Mouse (Mus musculus) liver, embryonic 13.5 days (tissue): Measurements from ENCODE around the gene Nkx6-1. TPM values are rescaled to one million over a fixed set of nuclear protein-coding genes. Genes with fewer than 3 reads are reported as not detected.

Source experiments
- ATAC-seq: fragments of 200-750 bp; cut with Nextera tagmentation; 2 replicates; pipeline ENCODE4 v1.8.0; 2017; ENCODE audit warnings: low read depth, mild to moderate bottlenecking, moderate number of reproducible peaks, moderate library complexity
- DNase-seq: peaks from one replicate; pipeline ENCODE4 v3.0.0; 2022
- H3K27ac ChIP-seq: fragments of 300-500 bp; sonication (generic); 2 replicates; pipeline ENCODE4 v1.5.1; 2015; ENCODE audit warnings: moderate library complexity, mild to moderate bottlenecking, inconsistent platforms
- H3K27me3 ChIP-seq: fragments of 300-500 bp; sonication (generic); 2 replicates; pipeline ENCODE4 v1.6.1; 2015; ENCODE audit warnings: mild to moderate bottlenecking, inconsistent platforms
- H3K36me3 ChIP-seq: fragments of 300-500 bp; sonication (generic); 2 replicates; pipeline ENCODE4 v1.6.1; 2015; ENCODE audit warnings: mild to moderate bottlenecking, inconsistent platforms
- H3K4me1 ChIP-seq: fragments of 300-500 bp; sonication (generic); replicated peaks from 2 replicates; pipeline ENCODE4 v1.6.1; 2015; ENCODE audit warnings: inconsistent platforms
- H3K4me2 ChIP-seq: fragments of 300-500 bp; sonication (generic); 2 replicates; pipeline ENCODE4 v1.6.1; 2015; ENCODE audit warnings: inconsistent platforms, mild to moderate bottlenecking, moderate library complexity
- H3K4me3 ChIP-seq: fragments of 300-500 bp; sonication (generic); replicated peaks from 2 replicates; pipeline ENCODE4 v1.5.1; 2015; ENCODE audit warnings: mild to moderate bottlenecking, inconsistent platforms
- H3K9ac ChIP-seq: fragments of 300-500 bp; sonication (generic); 2 replicates; pipeline ENCODE4 v1.6.1; 2015; ENCODE audit warnings: mild to moderate bottlenecking, inconsistent platforms
- H3K9me3 ChIP-seq: fragments of 300-500 bp; sonication (generic); replicated peaks from 2 replicates; pipeline ENCODE4 v1.6.1; 2016; ENCODE audit warnings: inconsistent platforms
- WGBS: fragments of 180-500 bp; shearing (Covaris S2); methylation state at CpG from one replicate; pipeline ENCODE4 v1.1.7; 2015; ENCODE audit not compliant: insufficient replicate concordance; 5-methylcytosine and 5-hydroxymethylcytosine counted together
- polyA plus RNA-seq: library from polyadenylated mRNA; unstranded; fragments of >200 nt; fragmentation: Nextera tagmentation; extraction: Ambion mirVana; gene quantifications from 2 replicates; pipeline ENCODE4 v1.2.1, GENCODE M21; 2015

Gene Nkx6-1
- polyA plus RNA-seq, 1 experiment from 2014 or later = 0.06 TPM

GRCm38 (mm10) chr5:101658188-101658983, 6.4 kb downstream of the Nkx6-1 start:
- H3K4me2 ChIP-seq = no peak overlapping the region
- H3K4me3 ChIP-seq = no peak overlapping the region
- H3K9me3 ChIP-seq = no peaks in the 10 kb centered on the region
- no peak overlapping the region for H3K27ac ChIP-seq
- peaks cover 100% of the 10 kb centered on the region for H3K27me3 ChIP-seq
- no peaks in the 10 kb centered on the region for H3K36me3 ChIP-seq
- H3K4me1 ChIP-seq = 0 out of 2 replicates have a peak, but pooled peaks cover under 1% of the 10 kb centered on the region
- no peak overlapping the region for H3K9ac ChIP-seq
- ATAC-seq (no peak), DNase-seq (no peak)
- WGBS = 3% methylated on average over 21 of the region's 21 CpGs

GRCm38 (mm10) chr5:101657698-101658097, 7.1 kb downstream of the Nkx6-1 start:
- no peak for DNase-seq
- 1% methylated on average over 10 of the region's 10 CpGs for whole genome bisulfite sequencing

GRCm38 (mm10) chr5:101656107-101656506, 8.7 kb downstream of the Nkx6-1 start:
- no peak for DNase-seq
- Histone ChIP-seq H3K4me3 (no peak overlapping the region), H3K4me1 (no peaks in the 10 kb centered on the region), H3K27ac (no peak overlapping the region), H3K27me3 (peaks cover 84% of the 10 kb centered on the region), H3K36me3 (no peaks in the 10 kb centered on the region), H3K4me2 (no peak overlapping the region), H3K9me3 (no peaks in the 10 kb centered on the region), H3K9ac (no peak overlapping the region)
- ATAC-seq = no peak
- 19% methylated on average over 3 of the region's 3 CpGs for WGBS

More at GRCm38 (mm10) chr5:101657698-101658097, 7.1 kb downstream of the Nkx6-1 start:
- no peak overlapping the region for H3K4me3 ChIP-seq
- no peak overlapping the region for H3K27ac ChIP-seq
- no peaks in the 10 kb centered on the region for H3K36me3 ChIP-seq
- no peak overlapping the region for H3K4me2 ChIP-seq
- H3K27me3 ChIP-seq = peaks cover 97% of the 10 kb centered on the region
- H3K9ac ChIP-seq = no peak overlapping the region
- no peaks in the 10 kb centered on the region for H3K9me3 ChIP-seq
- ATAC-seq = no peak
- H3K4me1 ChIP-seq = no peaks in the 10 kb centered on the region

GRCm38 (mm10) chr5:101655418-101655817, 9.4 kb downstream of the Nkx6-1 start:
- H3K36me3 ChIP-seq = no peaks in the 10 kb centered on the region
- no peaks in the 10 kb centered on the region for H3K9me3 ChIP-seq
- no peak overlapping the region for H3K4me3 ChIP-seq
- 48% methylated on average over 7 of the region's 7 CpGs for WGBS
- DNase-seq = no peak
- no peak overlapping the region for H3K4me2 ChIP-seq
- H3K4me1 ChIP-seq = no peaks in the 10 kb centered on the region
- no peak overlapping the region for H3K27ac ChIP-seq
- no peak overlapping the region for H3K9ac ChIP-seq
- ATAC-seq = no peak
- peaks cover 83% of the 10 kb centered on the region for H3K27me3 ChIP-seq

- no peaks in the 10 kb centered on the region for H3K36me3 ChIP-seq
- no peak overlapping the region for H3K4me3 ChIP-seq
- no peak overlapping the region for H3K27ac ChIP-seq
- H3K9ac ChIP-seq = no peak overlapping the region
- H3K27me3 ChIP-seq = peaks cover 64% of the 10 kb centered on the region
- H3K9me3 ChIP-seq = no peaks in the 10 kb centered on the region
- DNase-seq (no peak), ATAC-seq (no peak)
- H3K4me2 ChIP-seq = no peak overlapping the region
- WGBS = 6% methylated on average over 53 of the region's 53 CpGs
- no peaks in the 10 kb centered on the region for H3K4me1 ChIP-seq
Measured at GRCm38 (mm10) chr5:101647726-101648686, 16.8 kb downstream of the Nkx6-1 start.

GRCm38 (mm10) chr5:101646961-101647575, 17.7 kb downstream of the Nkx6-1 start:
- H3K4me3 ChIP-seq = no peak overlapping the region
- no peak overlapping the region for H3K9ac ChIP-seq
- H3K27ac ChIP-seq = no peak overlapping the region
- H3K27me3 ChIP-seq = peaks cover 62% of the 10 kb centered on the region
- H3K4me1 ChIP-seq = no peaks in the 10 kb centered on the region
- H3K9me3 ChIP-seq = no peaks in the 10 kb centered on the region
- H3K4me2 ChIP-seq = no peak overlapping the region
- DNase-seq (no peak), ATAC-seq (no peak)
- no peaks in the 10 kb centered on the region for H3K36me3 ChIP-seq
- WGBS = 34% methylated on average over 20 of the region's 20 CpGs

GRCm38 (mm10) chr5:101645071-101645470, 19.7 kb downstream of the Nkx6-1 start:
- Histone ChIP-seq H3K36me3 (no peaks in the 10 kb centered on the region), H3K9me3 (no peaks in the 10 kb centered on the region), H3K4me1 (no peaks in the 10 kb centered on the region), H3K9ac (no peak overlapping the region), H3K27me3 (peaks cover 52% of the 10 kb centered on the region), H3K4me3 (no peak overlapping the region), H3K27ac (no peak overlapping the region), H3K4me2 (no peak overlapping the region)
- ATAC-seq (no peak), DNase-seq (no peak)
- 57% methylated on average over 8 of the region's 8 CpGs for WGBS

GRCm38 (mm10) chr5:101638101-101638500, 26.7 kb downstream of the Nkx6-1 start:
- Histone ChIP-seq H3K9me3 (no peaks in the 10 kb centered on the region), H3K27ac (no peak overlapping the region), H3K9ac (no peak overlapping the region), H3K27me3 (no peaks in the 10 kb centered on the region), H3K4me2 (no peak overlapping the region), H3K4me1 (no peaks in the 10 kb centered on the region), H3K36me3 (no peaks in the 10 kb centered on the region), H3K4me3 (no peak overlapping the region)
- ATAC-seq = no peak
- WGBS = 68% methylated on average over 4 of the region's 4 CpGs
- no peak for DNase-seq

Other genes with a start within 250 kb of the Nkx6-1 start
- 0.27 and 0.89 TPM in 2 replicates for gene Cds1, start 100.1 kb upstream of the Nkx6-1 start, polyA plus RNA-seq